8 mouse cellular contexts compared by ENCODE assay signal in genomic region chr4:134480864-134481263, GRCm38 (mm10). TPM values are rescaled to one million over a fixed set of nuclear protein-coding genes. Genes with fewer than 3 reads are reported as not detected.
DNase-seq lines count a peak whose midpoint lies in the region; ATAC-seq and TF ChIP-seq lines count a peak whose summit lies in the region.

No protein-coding gene starts in this region.

- no peak overlapping the region for H3K4me3 ChIP-seq in bone marrow, adult 2 months (replicated peaks; ENCODE audit: control insufficient read depth, low read depth, low read length)
- H3K4me3 ChIP-seq in embryonic fibroblast, embryonic 13.5 days (ENCODE audit: insufficient read depth, low read length) = no peak overlapping the region
- H3K4me3 ChIP-seq in intestine, embryonic 14.5 days (ENCODE audit: low read depth, low read length) = no peak overlapping the region
- no peak overlapping the region for H3K4me3 ChIP-seq in liver, adult 2 months (ENCODE audit: insufficient read depth, low read depth, low read length)

- no peaks in the 10 kb centered on the region for H3K79me2 ChIP-seq in liver, adult 2 months (ENCODE audit: control insufficient read depth, insufficient read depth, low read length)

- H3K27ac ChIP-seq in bone marrow, adult 2 months (ENCODE audit: control insufficient read depth, insufficient read depth, low read depth, low read length, poor library complexity) = no peak overlapping the region
- no peak overlapping the region for H3K27ac ChIP-seq in embryonic fibroblast, embryonic 13.5 days (ENCODE audit: insufficient read depth, low read length)
- no peak overlapping the region for H3K27ac ChIP-seq in intestine, embryonic 14.5 days (ENCODE audit: low read depth)
- no peak overlapping the region for H3K27ac ChIP-seq in liver, adult 2 months (replicated peaks; ENCODE audit: insufficient read depth, low read depth, low read length)

- H3K4me2 ChIP-seq in intestine, embryonic 14.5 days (ENCODE audit: low read length) = no peak overlapping the region

- 0 out of 2 replicates have a peak, but pooled peaks have one; percentile 14 for ATAC-seq in intestine, embryonic 14.5 days (replicated peaks; ENCODE audit: low FRiP score, low TSS enrichment, low read depth)
- peak; percentile 68 for ATAC-seq in neutrophil, adult 5-6 weeks (ENCODE audit: extremely low read depth, insufficient number of reproducible peaks, low FRiP score, poor library complexity, severe bottlenecking)

- no peak for TF ChIP-seq POLR2A in bone marrow, adult 2 months (IDR thresholded peaks at IDR 0.05; ENCODE audit: borderline replicate concordance, control insufficient read depth, low read depth, low read length)
- no peak for TF ChIP-seq POLR2A in embryonic fibroblast, embryonic 13.5 days (IDR thresholded peaks at IDR 0.05; ENCODE audit: low read depth, low read length)
- no peak for TF ChIP-seq POLR2A in liver, adult 2 months (IDR thresholded peaks at IDR 0.05; ENCODE audit: extremely low read depth, insufficient read depth, low read length)

- TF ChIP-seq CTCF in bone marrow, adult 2 months (IDR thresholded peaks at IDR 0.05; ENCODE audit: control insufficient read depth, insufficient read depth, low read length) = peak; percentile 93
- peak; percentile 71; the same call in 1 of the 2 replicates for TF ChIP-seq CTCF in embryonic fibroblast, embryonic 13.5 days (IDR thresholded peaks at IDR 0.05; ENCODE audit: borderline replicate concordance, insufficient read depth, low read length)
- peak; percentile 95 for TF ChIP-seq CTCF in liver, adult 2 months (IDR thresholded peaks at IDR 0.05; ENCODE audit: low read depth, low read length)

- peaks cover 4% of the 10 kb centered on the region; the same call in 1 of the 2 replicates for H3K4me1 ChIP-seq in bone marrow, adult 2 months (ENCODE audit: control insufficient read depth, insufficient read depth, low read length)
- no peaks in the 10 kb centered on the region; the same call in 1 of the 2 replicates for H3K4me1 ChIP-seq in embryonic fibroblast, embryonic 13.5 days (ENCODE audit: control insufficient read depth, insufficient read depth, low read length)
- H3K4me1 ChIP-seq in intestine, embryonic 14.5 days (replicated peaks; ENCODE audit: control insufficient read depth, insufficient read depth, low read length) = no peaks in the 10 kb centered on the region
- peaks cover 13% of the 10 kb centered on the region for H3K4me1 ChIP-seq in liver, adult 2 months (ENCODE audit: control insufficient read depth, insufficient read depth, low read length)

- H3K27me3 ChIP-seq in intestine, embryonic 14.5 days (replicated peaks; ENCODE audit: control insufficient read depth, insufficient read depth, low read length) = no peaks in the 10 kb centered on the region
- H3K27me3 ChIP-seq in liver, adult 2 months (ENCODE audit: control insufficient read depth, insufficient read depth, low read length) = no peaks in the 10 kb centered on the region

- peaks cover 8% of the 10 kb centered on the region; the same call in 1 of the 2 replicates for H3K36me3 ChIP-seq in intestine, embryonic 14.5 days (ENCODE audit: control insufficient read depth, insufficient read depth, low read length)
- H3K36me3 ChIP-seq in liver, adult 2 months (ENCODE audit: control insufficient read depth, insufficient read depth, low read length) = no peaks in the 10 kb centered on the region

- no peaks in the 10 kb centered on the region for H3K9me3 ChIP-seq in intestine, embryonic 14.5 days (ENCODE audit: control insufficient read depth, low read length)

- DNase-seq in right cerebral cortex, adult 18-20 months = peak; percentile 75
- no peak for DNase-seq in right cerebral cortex, postnatal 25 days
- DNase-seq in intestine, embryonic 14.5 days (ENCODE audit: low spot score) = peak; percentile 85
- DNase-seq in liver, adult 2 months (ENCODE audit: extremely low read depth, low read depth, low spot score) = peak; percentile 52
- peak; percentile 79 for DNase-seq in thymus, postnatal 14 days

- WGBS in bone marrow, adult 2 months = 11% methylated on average over 6 of the region's 6 CpGs
- WGBS in intestine, embryonic 14.5 days = 23% methylated on average over 6 of the region's 6 CpGs
- 26% methylated on average over 6 of the region's 6 CpGs for WGBS in liver, adult 2 months

- H3K9ac ChIP-seq in intestine, embryonic 14.5 days (ENCODE audit: low read length) = no peak overlapping the region
- H3K9ac ChIP-seq in liver, adult 2 months (ENCODE audit: low read depth, low read length) = no peak overlapping the region

RNA-seq across cellular contexts. Expression of gene Stmn1, which starts 12.7 kb away (rescaled TPM):
- 297 and 423 TPM in 2 replicates for polyA plus RNA-seq in bone marrow, adult 2 months (2011; ENCODE audit: insufficient read depth, insufficient read length, low replicate concordance, missing spikeins)
- 142 and 293 TPM in 2 replicates for polyA plus RNA-seq in embryonic fibroblast, embryonic 13.5 days (2011; ENCODE audit: insufficient read length, low read depth, missing spikeins)
- 1,522 and 1,793 TPM in 2 replicates for polyA plus RNA-seq in intestine, embryonic 14.5 days (2014; fragmentation: Nextera tagmentation; extraction: Ambion mirVana)
- 4.4 and 12.8 TPM in 2 replicates for total RNA-seq in liver, adult 2 months (2014; rRNA removed)
- polyA plus RNA-seq in liver, adult 2 months (2012; rRNA removed) = 0.49 and 2.8 TPM in 2 replicates
- total RNA-seq in neutrophil, adult 5-6 weeks (2017) = 9.9 and 16.6 TPM in 2 replicates

RNA-seq across cellular contexts. Expression of gene Paqr7, which starts 15.6 kb away (rescaled TPM):
- 10.2 and 10.8 TPM in 2 replicates for polyA plus RNA-seq in bone marrow, adult 2 months (2011; ENCODE audit: insufficient read depth, insufficient read length, low replicate concordance, missing spikeins)
- polyA plus RNA-seq in embryonic fibroblast, embryonic 13.5 days (2011; ENCODE audit: insufficient read length, low read depth, missing spikeins) = 6.8 and 9.3 TPM in 2 replicates
- 1.3 and 2.1 TPM in 2 replicates for polyA plus RNA-seq in intestine, embryonic 14.5 days (2014; fragmentation: Nextera tagmentation; extraction: Ambion mirVana)
- total RNA-seq in liver, adult 2 months (2014; rRNA removed) = 18.7 and 20.3 TPM in 2 replicates
- 46.1 and 58.5 TPM in 2 replicates for polyA plus RNA-seq in liver, adult 2 months (2012; rRNA removed)
- 3.5 and 3.7 TPM in 2 replicates for total RNA-seq in neutrophil, adult 5-6 weeks (2017)

RNA-seq across cellular contexts. Expression of gene Aunip, which starts 29.9 kb away (rescaled TPM):
- 9.5 and 13.9 TPM in 2 replicates for polyA plus RNA-seq in bone marrow, adult 2 months (2011; ENCODE audit: insufficient read depth, insufficient read length, low replicate concordance, missing spikeins)
- 8.5 and 9.7 TPM in 2 replicates for polyA plus RNA-seq in embryonic fibroblast, embryonic 13.5 days (2011; ENCODE audit: insufficient read length, low read depth, missing spikeins)
- 7.8 and 8.2 TPM in 2 replicates for polyA plus RNA-seq in intestine, embryonic 14.5 days (2014; fragmentation: Nextera tagmentation; extraction: Ambion mirVana)
- 0.09 and 0.34 TPM in 2 replicates for total RNA-seq in liver, adult 2 months (2014; rRNA removed)
- not detected in 2 replicates for polyA plus RNA-seq in liver, adult 2 months (2012; rRNA removed)
- not detected in 2 replicates for total RNA-seq in neutrophil, adult 5-6 weeks (2017)

RNA-seq across cellular contexts. Expression of gene Mtfr1l, which starts 54.3 kb away (rescaled TPM):
- polyA plus RNA-seq in bone marrow, adult 2 months (2011; ENCODE audit: insufficient read depth, insufficient read length, low replicate concordance, missing spikeins) = 35.3 and 57.2 TPM in 2 replicates
- 85.5 and 88.3 TPM in 2 replicates for polyA plus RNA-seq in embryonic fibroblast, embryonic 13.5 days (2011; ENCODE audit: insufficient read length, low read depth, missing spikeins)
- 109 and 117 TPM in 2 replicates for polyA plus RNA-seq in intestine, embryonic 14.5 days (2014; fragmentation: Nextera tagmentation; extraction: Ambion mirVana)
- total RNA-seq in liver, adult 2 months (2014; rRNA removed) = 50.9 and 55.1 TPM in 2 replicates
- 80.1 and 96.7 TPM in 2 replicates for polyA plus RNA-seq in liver, adult 2 months (2012; rRNA removed)
- total RNA-seq in neutrophil, adult 5-6 weeks (2017) = 37.7 and 39.2 TPM in 2 replicates

Comparison
In these comparisons a context has a peak if more than half of its experiments do, and no peak if none do; other contexts are left out.
1. RNA of gene Stmn1, which starts 12.7 kb away (polyA plus RNA-seq): 1,522 to 1,793 TPM in intestine, embryonic 14.5 days, 297 to 423 TPM in bone marrow, adult 2 months and 142 to 293 TPM in embryonic fibroblast, embryonic 13.5 days; 0.49 to 2.8 TPM in liver, adult 2 months; every median in the first group is over 10 times any median in the second.
2. Peak in every context shown above with its lines, with median percentiles within 50 percentile points of each other: CTCF ChIP-seq.